Mouse (Mus musculus) duodenum, adult 2 months (tissue): ENCODE results near the gene Syt10. TPM values are rescaled to one million over a fixed set of nuclear protein-coding genes. Genes with fewer than 3 reads are reported as not detected.

Experiments
- polyA plus RNA-seq: library from polyadenylated mRNA; depleted of rRNA; stranded (reverse); fragments of >200 nt; gene quantifications from 2 replicates; pipeline ENCODE4 v1.2.3, GENCODE M21; 2012; ENCODE audit warnings: low replicate concordance; rRNA removed

Gene Syt10
- polyA plus RNA-seq = not detected in 2 replicates

DNA sequence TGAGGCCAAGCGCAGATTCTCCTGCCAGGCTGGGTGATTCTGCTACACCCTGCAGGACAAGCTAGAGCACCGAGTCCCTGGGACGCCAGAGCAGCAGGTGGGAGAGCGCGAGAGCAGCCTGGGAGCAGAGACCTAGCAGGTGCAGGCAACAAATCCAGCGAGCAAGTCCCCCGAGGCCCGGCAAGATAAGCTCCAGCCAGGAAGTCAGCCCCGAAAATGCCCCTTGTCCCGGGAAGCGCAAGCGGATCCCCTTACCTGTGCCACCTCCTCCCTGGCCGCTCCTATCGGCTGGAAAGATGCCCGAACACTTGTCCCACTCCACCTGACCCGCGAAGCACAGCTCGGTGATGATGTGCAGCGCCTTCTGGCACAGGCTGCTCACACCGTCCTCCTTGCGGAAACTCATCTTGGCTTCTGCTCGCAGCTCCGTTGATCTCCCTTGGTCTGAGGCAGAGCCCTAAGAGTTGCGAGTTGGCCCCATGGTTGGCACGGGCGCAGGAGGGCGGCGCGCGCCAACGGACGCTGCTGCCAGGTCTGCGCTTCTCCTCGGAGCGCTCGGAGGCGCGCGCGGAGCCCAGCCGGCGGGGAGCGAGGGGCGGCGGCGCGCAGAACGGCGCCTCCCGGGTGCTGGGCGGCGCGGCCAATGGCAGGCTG, at the start of gene Syt10:
TSS of gene Syt10 (minus strand) at position 497 of the 654 bp plus-strand sequence.

Other genes with a start within 250 kb of the Syt10 start
- 1.0 and 3.9 TPM in 2 replicates for gene Rabl2, start 249.9 kb downstream of the Syt10 start, polyA plus RNA-seq